Mouse (Mus musculus) G1E (cell line): ENCODE results near the gene Trappc10. TPM values are rescaled to one million over a fixed set of nuclear protein-coding genes. Genes with fewer than 3 reads are reported as not detected.

Experiments used
- ATAC-seq: 2 replicates; pipeline ENCODE4 v1.8.0; 2016; ENCODE audit warnings: mild to moderate bottlenecking; ENCODE audit not compliant: insufficient number of reproducible peaks, poor library complexity, low FRiP score, severe bottlenecking; ENCODE audit errors: extremely low read depth
- DNase-seq: peaks from one replicate; pipeline ENCODE4 v3.0.0; 2012; ENCODE audit warnings: low spot score
- H3K27me3 ChIP-seq: 2 replicates; pipeline ENCODE4 v1.6.1; 2012; ENCODE audit warnings: mild to moderate bottlenecking, low read length, inconsistent platforms; ENCODE audit not compliant: insufficient read depth
- H3K36me3 ChIP-seq: replicated peaks from 2 replicates; pipeline ENCODE3; 2012; ENCODE audit warnings: mild to moderate bottlenecking, inconsistent platforms
- H3K4me1 ChIP-seq: 2 replicates; pipeline ENCODE4 v1.6.1; 2012; ENCODE audit warnings: low read depth, low read length, inconsistent platforms, mixed read lengths; ENCODE audit not compliant: insufficient read depth
- H3K4me3 ChIP-seq: 2 replicates; pipeline ENCODE4 v1.5.1; 2012; ENCODE audit warnings: low read depth, mild to moderate bottlenecking, inconsistent platforms, low read length, moderate library complexity, mixed read lengths
- H3K9me3 ChIP-seq: replicated peaks from 2 replicates; pipeline ENCODE4 v1.6.1; 2012; ENCODE audit warnings: inconsistent platforms
- CTCF ChIP-seq: IDR thresholded peaks from 2 replicates; pipeline ENCODE4 v1.5.1; 2012; ENCODE audit warnings: low read depth, low read length, inconsistent platforms, mixed read lengths
- GATA1 ChIP-seq: IDR thresholded peaks from 2 replicates; pipeline ENCODE4 v1.6.1; 2012; ENCODE audit warnings: borderline replicate concordance, low read length, inconsistent platforms, mixed read lengths
- GATA2 ChIP-seq: IDR thresholded peaks from 2 replicates; pipeline ENCODE4 v1.6.1; 2012; ENCODE audit warnings: low read depth, low read length, inconsistent platforms, borderline replicate concordance
- POLR2AphosphoS5 ChIP-seq: IDR thresholded peaks from 2 replicates; pipeline ENCODE4 v1.6.1; 2012; ENCODE audit warnings: low read depth, low read length, inconsistent platforms; ENCODE audit not compliant: insufficient replicate concordance
- TAL1 ChIP-seq: conservative IDR thresholded peaks from 2 replicates; pipeline ENCODE4 v1.6.1; 2012; ENCODE audit warnings: low read depth, low read length, inconsistent platforms, mixed read lengths
- polyA plus RNA-seq: library from polyadenylated mRNA; stranded (reverse); fragments of >175 nt; gene quantifications from 2 replicates; pipeline ENCODE4 v1.2.3, GENCODE M21; 2012
- total RNA-seq, 2 experiments: library from RNA; stranded (forward) in 1 of 2; stranded (reverse) in 1 of 2; fragments of 200-1000 nt in 1 of 2; fragments of >200 nt in 1 of 2; fragmentation: Nextera tagmentation in 1 of 2; gene quantifications; 2 replicates each; pipeline ENCODE4 v1.2.3; 2014 to 2017

Gene Trappc10
- total and polyA plus RNA-seq, 3 experiments = 30.2 to 93.6 (median 54.7) TPM

DNA sequence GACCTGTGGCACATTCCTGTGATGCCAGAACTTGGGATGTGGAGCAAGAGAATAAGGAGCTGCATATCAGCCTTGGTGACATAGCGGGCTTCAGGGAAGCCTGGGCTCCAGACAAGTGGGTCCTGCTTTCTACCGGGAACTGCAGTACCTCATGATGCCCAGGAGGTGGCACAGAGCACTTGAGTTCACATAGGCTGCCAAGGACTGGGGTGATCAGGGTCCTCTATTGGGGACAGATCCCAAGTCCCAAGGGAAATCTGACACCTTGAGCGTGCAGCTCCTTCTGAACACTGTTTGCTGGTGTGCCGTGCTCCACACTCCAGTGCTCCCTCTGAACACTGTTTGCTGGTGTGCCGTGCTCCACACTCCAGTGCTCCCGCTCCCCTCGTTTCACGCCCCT lies 34.8 kb upstream of the Trappc10 start:
- TF ChIP-seq GATA2 = no peak
- TF ChIP-seq CTCF = peak; percentile 82
- Histone ChIP-seq H3K9me3 (no peaks in the 10 kb centered on the region), H3K36me3 (no peaks in the 10 kb centered on the region), H3K4me3 (no peak overlapping the region), H3K4me1 (peaks cover 3% of the 10 kb centered on the region), H3K27me3 (peaks cover 37% of the 10 kb centered on the region)
- no peak for ATAC-seq
- DNase-seq = peak; percentile 43

- no peak for ATAC-seq
- TF ChIP-seq GATA2 (no peak), CTCF (no peak), TAL1 (no peak), POLR2AphosphoS5 (no peak)
- Histone ChIP-seq H3K27me3 (peaks cover 35% of the 10 kb centered on the region), H3K36me3 (no peaks in the 10 kb centered on the region), H3K4me3 (no peak overlapping the region), H3K9me3 (no peaks in the 10 kb centered on the region), H3K4me1 (peaks cover 14% of the 10 kb centered on the region)
- DNase-seq = no peak
Observed at GRCm38 (mm10) chr10:78277835-78278234, 33.4 kb upstream of the Trappc10 start.

GRCm38 (mm10) chr10:78276242-78276641 lies 31.8 kb upstream of the Trappc10 start:
- H3K9me3 ChIP-seq = no peaks in the 10 kb centered on the region
- H3K36me3 ChIP-seq = no peaks in the 10 kb centered on the region
- TF ChIP-seq TAL1 = no peak
- TF ChIP-seq POLR2AphosphoS5 = no peak
- TF ChIP-seq GATA2 = no peak
- TF ChIP-seq CTCF = no peak
- no peak for TF ChIP-seq GATA1
- DNase-seq = no peak
- ATAC-seq = no peak
- H3K4me3 ChIP-seq = no peak overlapping the region
- peaks cover 25% of the 10 kb centered on the region for H3K27me3 ChIP-seq
- peaks cover 20% of the 10 kb centered on the region for H3K4me1 ChIP-seq

DNA sequence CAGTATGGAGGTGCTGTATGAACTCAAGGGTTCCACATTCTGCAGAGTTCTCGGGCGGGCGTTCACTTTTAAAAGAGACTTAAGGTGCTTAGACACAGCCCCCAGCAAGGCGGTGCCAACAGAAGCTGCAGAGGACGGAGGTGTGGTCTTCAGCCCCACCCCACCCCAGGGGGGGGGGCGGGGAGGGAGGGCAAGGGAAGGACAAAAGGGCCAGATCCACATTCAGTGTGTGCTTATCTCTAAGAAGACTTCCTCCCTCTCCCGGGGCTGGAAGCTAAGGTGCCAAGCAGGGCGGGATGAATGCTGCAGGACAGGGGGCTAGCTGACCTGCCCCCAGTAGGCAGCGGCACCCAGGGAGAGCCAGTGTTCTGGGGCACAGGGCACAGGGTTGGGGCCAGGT lies 28.5 kb upstream of the Trappc10 start:
- Histone ChIP-seq H3K4me1 (peaks cover 21% of the 10 kb centered on the region), H3K4me3 (peak overlapping the region; percentile 48; the same call in 1 of the 2 replicates), H3K9me3 (no peaks in the 10 kb centered on the region), H3K27me3 (peaks cover 31% of the 10 kb centered on the region), H3K36me3 (no peaks in the 10 kb centered on the region)
- DNase-seq (peak; percentile 35), ATAC-seq (no peak; the same call in 1 of the 2 replicates)
- TF ChIP-seq TAL1 (no peak), POLR2AphosphoS5 (no peak), GATA2 (no peak)

DNA sequence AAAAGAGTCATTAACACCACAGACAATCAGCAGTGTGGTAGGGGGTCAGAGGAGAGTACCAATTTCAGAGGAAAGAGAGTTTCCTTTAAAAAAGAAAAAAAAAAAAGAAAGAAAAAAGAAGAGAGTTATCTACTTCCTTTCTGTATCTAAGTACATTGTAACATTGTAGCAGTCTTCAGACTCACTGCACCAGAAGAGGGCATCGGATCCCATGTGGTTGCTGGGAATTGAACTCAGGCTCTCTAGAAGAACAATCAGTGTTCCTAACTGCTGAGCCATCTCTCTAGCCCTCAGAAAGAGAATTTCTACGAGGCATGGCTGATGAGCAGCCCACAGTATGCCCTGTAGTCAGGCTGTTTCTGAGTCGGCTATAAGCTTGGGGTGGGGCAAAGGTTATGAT lies 21.4 kb upstream of the Trappc10 start:
- H3K27me3 ChIP-seq = peaks cover 58% of the 10 kb centered on the region
- H3K9me3 ChIP-seq = no peaks in the 10 kb centered on the region
- DNase-seq (no peak), ATAC-seq (no peak)
- no peaks in the 10 kb centered on the region for H3K36me3 ChIP-seq
- no peak for TF ChIP-seq GATA1
- no peak overlapping the region for H3K4me3 ChIP-seq
- 0 out of 2 replicates have a peak, but pooled peaks cover under 1% of the 10 kb centered on the region for H3K4me1 ChIP-seq

DNA sequence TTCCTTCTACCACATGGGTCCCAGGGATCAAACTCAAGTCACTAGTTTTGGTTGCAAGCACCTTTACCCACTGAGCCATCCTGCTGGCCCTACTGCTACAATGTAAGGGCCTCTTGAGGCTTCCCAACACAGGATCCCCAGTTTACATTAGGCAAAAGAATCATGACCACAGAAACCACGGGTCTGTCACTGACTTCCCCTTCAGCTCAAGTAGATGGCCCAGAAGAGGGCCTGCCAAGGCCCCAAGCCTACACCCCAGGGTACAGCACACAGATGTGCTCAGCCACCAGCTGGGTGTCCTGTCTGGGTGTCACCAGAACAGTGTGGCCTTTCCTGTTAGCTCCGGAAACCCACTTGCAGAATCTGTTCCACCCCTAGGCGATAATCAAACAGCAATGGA lies 20.3 kb upstream of the Trappc10 start:
- no peak overlapping the region for H3K4me3 ChIP-seq
- no peaks in the 10 kb centered on the region for H3K9me3 ChIP-seq
- ATAC-seq = no peak
- H3K4me1 ChIP-seq = peaks cover 2% of the 10 kb centered on the region; the same call in 1 of the 2 replicates
- no peaks in the 10 kb centered on the region for H3K36me3 ChIP-seq
- DNase-seq = peak; percentile 19
- peaks cover 61% of the 10 kb centered on the region for H3K27me3 ChIP-seq
- TF ChIP-seq GATA2 (no peak), GATA1 (no peak), POLR2AphosphoS5 (no peak), TAL1 (no peak), CTCF (no peak)

GRCm38 (mm10) chr10:78260916-78261650 lies 16.6 kb upstream of the Trappc10 start:
- H3K36me3 ChIP-seq = no peaks in the 10 kb centered on the region
- ATAC-seq (no peak), DNase-seq (no peak)
- H3K4me1 ChIP-seq = peaks cover 2% of the 10 kb centered on the region; the same call in 1 of the 2 replicates
- TF ChIP-seq TAL1 = no peak
- TF ChIP-seq POLR2AphosphoS5 = no peak
- no peak for TF ChIP-seq GATA2
- TF ChIP-seq GATA1 = no peak
- TF ChIP-seq CTCF = no peak
- peaks cover 54% of the 10 kb centered on the region for H3K27me3 ChIP-seq
- H3K9me3 ChIP-seq = no peaks in the 10 kb centered on the region
- no peak overlapping the region for H3K4me3 ChIP-seq
